Mouse (Mus musculus) layer of hippocampus, postnatal 36 days (tissue): ENCODE data around the gene Capzb. TPM values are rescaled to one million over a fixed set of nuclear protein-coding genes. Genes with fewer than 3 reads are reported as not detected.

Source experiments
- DNase-seq, 2 experiments: peaks; one replicate each; pipeline ENCODE4 v3.0.0; 2022
- total RNA-seq, 2 experiments: library from RNA; stranded (reverse); gene quantifications; 2 replicates each; pipeline ENCODE4 v1.2.3; 2021

Gene Capzb
- total RNA-seq, 2 experiments from 2014 or later: 417 to 423 TPM

- DNase-seq: no peak
These were observed 12.7 kb upstream of the Capzb start for GRCm38 (mm10) chr4:139179731-139180625.

- DNase-seq: no peak
These were observed 10.2 kb upstream of the Capzb start for GRCm38 (mm10) chr4:139182511-139182910.

GRCm38 (mm10) chr4:139185766-139186442, 6.8 kb upstream of the Capzb start:
- no peak for DNase-seq

- no peak for DNase-seq
These were observed 4.8 kb upstream of the Capzb start for GRCm38 (mm10) chr4:139187930-139188329.

GRCm38 (mm10) chr4:139191605-139192498, 847 bp upstream of the Capzb start:
- no peak for DNase-seq

GRCm38 (mm10) chr4:139193176-139194093, 736 bp downstream of the Capzb start:
- DNase-seq: no peak

GRCm38 (mm10) chr4:139195101-139195500, 2.4 kb downstream of the Capzb start:
- DNase-seq: no peak

GRCm38 (mm10) chr4:139196464-139196863, 3.8 kb downstream of the Capzb start:
- no peak for DNase-seq

- DNase-seq: no peak
These were observed 4.2 kb downstream of the Capzb start for GRCm38 (mm10) chr4:139196949-139197348.

GRCm38 (mm10) chr4:139197453-139197852, 4.8 kb downstream of the Capzb start:
- no peak for DNase-seq

GRCm38 (mm10) chr4:139198004-139198689, 5.4 kb downstream of the Capzb start:
- no peak for DNase-seq

- DNase-seq: no peak
These were observed 6.4 kb downstream of the Capzb start for GRCm38 (mm10) chr4:139199126-139199525.

- no peak for DNase-seq
These were observed 7.1 kb downstream of the Capzb start for GRCm38 (mm10) chr4:139199703-139200340.

GRCm38 (mm10) chr4:139200946-139201345, 8.2 kb downstream of the Capzb start:
- DNase-seq: no peak

- DNase-seq: no peak
These were observed 9.9 kb downstream of the Capzb start for GRCm38 (mm10) chr4:139202556-139202955.

- no peak for DNase-seq
These were observed 10.7 kb downstream of the Capzb start for GRCm38 (mm10) chr4:139203381-139203780.

GRCm38 (mm10) chr4:139205842-139206241, 13.1 kb downstream of the Capzb start:
- DNase-seq: no peak

- peak; percentile 69 to 74 for DNase-seq
These were observed 13.8 kb downstream of the Capzb start for GRCm38 (mm10) chr4:139206353-139207045.

GRCm38 (mm10) chr4:139208236-139209129, 15.8 kb downstream of the Capzb start:
- DNase-seq: no peak
